Mouse (Mus musculus) midbrain, embryonic 16.5 days (tissue): ENCODE results near the gene Serping1. TPM values are rescaled to one million over a fixed set of nuclear protein-coding genes. Genes with fewer than 3 reads are reported as not detected.

Source experiments
- ATAC-seq: fragments of 200-750 bp; cut with Nextera tagmentation; 2 replicates; pipeline ENCODE4 v1.8.0; 2017; ENCODE audit warnings: moderate TSS enrichment
- H3K27ac ChIP-seq: fragments of 300-500 bp; sonication (generic); 2 replicates; pipeline ENCODE4 v1.5.1; 2014; ENCODE audit warnings: mild to moderate bottlenecking, low read length, mixed read lengths
- H3K27me3 ChIP-seq: fragments of 300-500 bp; sonication (generic); 2 replicates; pipeline ENCODE4 v1.6.1; 2014; ENCODE audit warnings: low read depth, low read length, mixed read lengths; ENCODE audit not compliant: control insufficient read depth, insufficient read depth
- H3K36me3 ChIP-seq: fragments of 300-500 bp; sonication (generic); 2 replicates; pipeline ENCODE4 v1.6.1; 2014; ENCODE audit warnings: mild to moderate bottlenecking, low read length, moderate library complexity, mixed read lengths; ENCODE audit not compliant: control insufficient read depth, insufficient read depth
- H3K4me1 ChIP-seq: fragments of 300-500 bp; sonication (generic); 2 replicates; pipeline ENCODE4 v1.6.1; 2014; ENCODE audit warnings: mild to moderate bottlenecking, low read length, mixed read lengths; ENCODE audit not compliant: control insufficient read depth, insufficient read depth
- H3K4me2 ChIP-seq: fragments of 300-500 bp; sonication (generic); 2 replicates; pipeline ENCODE4 v1.6.1; 2014; ENCODE audit warnings: mild to moderate bottlenecking, low read length, mixed read lengths
- H3K4me3 ChIP-seq: fragments of 300-500 bp; sonication (generic); 2 replicates; pipeline ENCODE4 v1.5.1; 2014; ENCODE audit warnings: low read depth, mild to moderate bottlenecking, low read length, moderate library complexity, mixed read lengths
- H3K9ac ChIP-seq: fragments of 300-500 bp; sonication (generic); 2 replicates; pipeline ENCODE4 v1.6.1; 2014; ENCODE audit warnings: low read depth, low read length, mixed read lengths
- H3K9me3 ChIP-seq: fragments of 300-500 bp; sonication (generic); replicated peaks from 2 replicates; pipeline ENCODE4 v1.6.1; 2014; ENCODE audit warnings: mild to moderate bottlenecking, low read length, mixed read lengths; ENCODE audit not compliant: control insufficient read depth, poor library complexity, severe bottlenecking
- WGBS: fragments of 180-500 bp; shearing (Covaris S2); extraction: QIAGEN DNeasy Blood & Tissue Kit; methylation state at CpG from one replicate; pipeline ENCODE4 v1.1.7; 2014; 5-methylcytosine and 5-hydroxymethylcytosine counted together
- polyA plus RNA-seq: library from polyadenylated mRNA; unstranded; fragments of >200 nt; fragmentation: Nextera tagmentation; extraction: Ambion mirVana; gene quantifications from 2 replicates; pipeline ENCODE4 v1.2.1, GENCODE M21; 2015

Serping1 gene
- polyA plus RNA-seq, 1 experiment from 2014 or later, result 28.3 TPM

GRCm38 (mm10) chr2:84738271-84738911 is 36.9 kb downstream of the Serping1 start:
- H3K4me2 ChIP-seq, result peak overlapping the region; percentile 25
- 4% methylated on average over 12 of the region's 12 CpGs for WGBS
- H3K27ac ChIP-seq, result no peak overlapping the region; the same call in 1 of the 2 replicates
- H3K9ac ChIP-seq, result no peak overlapping the region
- H3K9me3 ChIP-seq, result no peaks in the 10 kb centered on the region
- peaks cover 68% of the 10 kb centered on the region for H3K4me1 ChIP-seq
- H3K4me3 ChIP-seq, result 0 out of 2 replicates have a peak overlapping the region, but pooled peaks have one; percentile 3
- H3K27me3 ChIP-seq, result no peaks in the 10 kb centered on the region
- no peak for ATAC-seq
- no peaks in the 10 kb centered on the region for H3K36me3 ChIP-seq

GRCm38 (mm10) chr2:84737451-84737925 is 37.8 kb downstream of the Serping1 start:
- Histone ChIP-seq H3K4me2 (peak overlapping the region; percentile 66), H3K4me1 (peaks cover 72% of the 10 kb centered on the region), H3K4me3 (peak overlapping the region; percentile 49), H3K9ac (peak overlapping the region; percentile 65), H3K27ac (peak overlapping the region; percentile 31), H3K27me3 (no peaks in the 10 kb centered on the region), H3K9me3 (no peaks in the 10 kb centered on the region), H3K36me3 (no peaks in the 10 kb centered on the region)
- no peak for ATAC-seq
- 2% methylated on average over 8 of the region's 8 CpGs for WGBS

- peaks cover 64% of the 10 kb centered on the region for H3K4me1 ChIP-seq
- 4% methylated on average over 27 of the region's 27 CpGs for WGBS
Observed at GRCm38 (mm10) chr2:84736312-84737161, 38.7 kb downstream of the Serping1 start.

GRCm38 (mm10) chr2:84735346-84735920 is 39.8 kb downstream of the Serping1 start:
- peak overlapping the region; percentile 49 for H3K4me3 ChIP-seq
- no peaks in the 10 kb centered on the region for H3K36me3 ChIP-seq
- WGBS, result 12% methylated on average over 7 of the region's 7 CpGs
- peak overlapping the region; percentile 66 for H3K4me2 ChIP-seq
- H3K4me1 ChIP-seq, result peaks cover 55% of the 10 kb centered on the region
- ATAC-seq, result no peak
- no peaks in the 10 kb centered on the region for H3K9me3 ChIP-seq
- peak overlapping the region; percentile 79 for H3K27ac ChIP-seq
- peak overlapping the region; percentile 81 for H3K9ac ChIP-seq
- H3K27me3 ChIP-seq, result no peaks in the 10 kb centered on the region

More at GRCm38 (mm10) chr2:84736312-84737161, 38.7 kb downstream of the Serping1 start:
- Histone ChIP-seq H3K36me3 (no peaks in the 10 kb centered on the region), H3K27me3 (no peaks in the 10 kb centered on the region), H3K9me3 (no peaks in the 10 kb centered on the region), H3K9ac (peak overlapping the region; percentile 65), H3K4me2 (peak overlapping the region; percentile 66), H3K4me3 (peak overlapping the region; percentile 49), H3K27ac (no peak overlapping the region)
- no peak for ATAC-seq

- H3K27ac ChIP-seq, result peak overlapping the region; percentile 79
- no peaks in the 10 kb centered on the region for H3K9me3 ChIP-seq
- H3K9ac ChIP-seq, result peak overlapping the region; percentile 81
- ATAC-seq, result no peak
- H3K27me3 ChIP-seq, result no peaks in the 10 kb centered on the region
- peak overlapping the region; percentile 49 for H3K4me3 ChIP-seq
- WGBS, result 0% methylated on average over 2 of the region's 2 CpGs
- H3K4me2 ChIP-seq, result peak overlapping the region; percentile 66
- peaks cover 55% of the 10 kb centered on the region for H3K4me1 ChIP-seq
- no peaks in the 10 kb centered on the region for H3K36me3 ChIP-seq
Observed at GRCm38 (mm10) chr2:84734919-84735318, 40.3 kb downstream of the Serping1 start.

GRCm38 (mm10) chr2:84734351-84734864 is 40.8 kb downstream of the Serping1 start:
- Histone ChIP-seq H3K27me3 (no peaks in the 10 kb centered on the region), H3K4me3 (peak overlapping the region; percentile 49), H3K9ac (peak overlapping the region; percentile 81), H3K27ac (peak overlapping the region; percentile 79), H3K36me3 (no peaks in the 10 kb centered on the region), H3K4me1 (peaks cover 53% of the 10 kb centered on the region), H3K9me3 (no peaks in the 10 kb centered on the region), H3K4me2 (peak overlapping the region; percentile 66)
- WGBS, result 0% methylated on average over 11 of the region's 11 CpGs
- peak; percentile 67 for ATAC-seq

GRCm38 (mm10) chr2:84733579-84734300 is 41.5 kb downstream of the Serping1 start, which contains the start of gene Ypel4:
Gene Ypel4 (plus strand): TSS chr2:84734058.
- Histone ChIP-seq H3K9me3 (no peaks in the 10 kb centered on the region), H3K4me2 (peak within 1 kb of the TSS; percentile 66), H3K4me1 (peaks cover 47% of the 10 kb centered on the region), H3K36me3 (no peaks in the 10 kb centered on the region), H3K4me3 (peak within 1 kb of the TSS; percentile 49), H3K9ac (peak within 1 kb of the TSS; percentile 81), H3K27me3 (no peaks in the 10 kb centered on the region), H3K27ac (peak within 1 kb of the TSS; percentile 79)
- ATAC-seq, result peak; percentile 84
- under 1% methylated on average over 8 of the region's 8 CpGs for WGBS

- no peak overlapping the region for H3K4me3 ChIP-seq
- H3K9me3 ChIP-seq, result no peaks in the 10 kb centered on the region
- 73% methylated on average over 1 of the region's 1 CpGs for WGBS
- no peak for ATAC-seq
- H3K27me3 ChIP-seq, result no peaks in the 10 kb centered on the region
- no peaks in the 10 kb centered on the region for H3K36me3 ChIP-seq
- no peak overlapping the region for H3K4me2 ChIP-seq
- H3K27ac ChIP-seq, result no peak overlapping the region
- H3K4me1 ChIP-seq, result peaks cover 37% of the 10 kb centered on the region
- no peak overlapping the region for H3K9ac ChIP-seq
Observed at GRCm38 (mm10) chr2:84732394-84732793, 42.9 kb downstream of the Serping1 start.
